Mouse (Mus musculus): ENCODE results near the gene Asb1. TPM values are rescaled to one million over a fixed set of nuclear protein-coding genes. Genes with fewer than 3 reads are reported as not detected.

Gene Asb1
- 5.3 and 5.5 TPM in 2 replicates for polyA plus RNA-seq (2015; fragmentation: Nextera tagmentation; extraction: Ambion mirVana)

DNA sequence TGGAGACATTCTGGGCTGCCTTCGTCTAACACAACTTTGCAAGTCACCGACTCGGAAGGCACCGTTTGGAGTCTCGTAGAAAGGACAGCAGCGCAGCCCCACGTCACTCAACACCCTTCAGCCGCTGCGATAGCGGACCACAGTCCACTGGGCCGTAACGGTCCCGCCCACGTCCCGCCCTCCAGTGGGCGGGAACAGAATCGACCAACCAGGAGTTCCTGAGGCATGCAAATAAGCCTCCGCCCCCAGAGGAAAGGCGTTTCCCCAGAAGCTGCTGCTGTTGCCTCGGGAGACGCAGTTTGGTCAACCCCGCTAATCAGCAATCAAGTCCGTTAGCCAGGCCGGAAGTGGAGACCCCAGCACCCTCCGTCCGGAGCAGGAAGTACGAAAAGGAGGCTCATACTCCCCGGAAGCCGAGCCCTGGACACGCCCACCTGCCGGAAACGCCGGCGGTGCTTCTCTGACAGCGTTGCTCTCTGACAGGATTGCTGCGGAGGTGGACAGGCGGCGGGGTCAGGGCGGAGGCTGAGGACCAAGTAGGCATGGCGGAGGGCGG, at the start of gene Asb1:
Gene Asb1, plus strand, starts transcription at position 274 of the 556 bp plus-strand sequence.
- Histone ChIP-seq H3K27me3 (replicated peaks) (peaks cover 31% of the 10 kb centered on the region), H3K4me1 (peaks cover 26% of the 10 kb centered on the region), H3K4me2 (peak within 1 kb of the TSS; percentile 94), H3K27ac (replicated peaks) (peak within 1 kb of the TSS; percentile 75), H3K9me3 (no peaks in the 10 kb centered on the region), H3K36me3 (peaks cover 14% of the 10 kb centered on the region), H3K4me3 (peak within 1 kb of the TSS; percentile 80), H3K9ac (peak within 1 kb of the TSS; percentile 92)
- under 1% methylated on average over 41 of the region's 41 CpGs for WGBS
- ATAC-seq (ENCODE audit: extremely low read depth, insufficient number of reproducible peaks, low FRiP score, low TSS enrichment): peak; percentile 91

GRCm38 (mm10) chr1:91492740-91493139, 47.6 kb upstream of the Asb1 start:
- Histone ChIP-seq H3K9ac (no peak overlapping the region), H3K27ac (replicated peaks) (no peak overlapping the region), H3K27me3 (replicated peaks) (peaks cover 7% of the 10 kb centered on the region; the same call in 1 of the 2 replicates), H3K4me2 (no peak overlapping the region), H3K9me3 (no peaks in the 10 kb centered on the region), H3K4me3 (no peak overlapping the region), H3K4me1 (peaks cover 19% of the 10 kb centered on the region), H3K36me3 (no peaks in the 10 kb centered on the region)
- ATAC-seq (ENCODE audit: extremely low read depth, insufficient number of reproducible peaks, low FRiP score, low TSS enrichment): no peak
- 60% methylated on average over 2 of the region's 2 CpGs for WGBS

GRCm38 (mm10) chr1:91493938-91494337, 46.4 kb upstream of the Asb1 start:
- H3K4me1 ChIP-seq: peaks cover 19% of the 10 kb centered on the region
- no peaks in the 10 kb centered on the region for H3K9me3 ChIP-seq
- no peaks in the 10 kb centered on the region for H3K36me3 ChIP-seq
- H3K4me2 ChIP-seq: peak overlapping the region; percentile 91
- no peak for ATAC-seq (ENCODE audit: extremely low read depth, insufficient number of reproducible peaks, low FRiP score, low TSS enrichment)
- H3K9ac ChIP-seq: peak overlapping the region; percentile 88
- peak overlapping the region; percentile 78 for H3K4me3 ChIP-seq
- WGBS: 34% methylated on average over 3 of the region's 3 CpGs
- peaks cover 7% of the 10 kb centered on the region; the same call in 1 of the 2 replicates for H3K27me3 ChIP-seq (replicated peaks)
- H3K27ac ChIP-seq (replicated peaks): no peak overlapping the region

DNA sequence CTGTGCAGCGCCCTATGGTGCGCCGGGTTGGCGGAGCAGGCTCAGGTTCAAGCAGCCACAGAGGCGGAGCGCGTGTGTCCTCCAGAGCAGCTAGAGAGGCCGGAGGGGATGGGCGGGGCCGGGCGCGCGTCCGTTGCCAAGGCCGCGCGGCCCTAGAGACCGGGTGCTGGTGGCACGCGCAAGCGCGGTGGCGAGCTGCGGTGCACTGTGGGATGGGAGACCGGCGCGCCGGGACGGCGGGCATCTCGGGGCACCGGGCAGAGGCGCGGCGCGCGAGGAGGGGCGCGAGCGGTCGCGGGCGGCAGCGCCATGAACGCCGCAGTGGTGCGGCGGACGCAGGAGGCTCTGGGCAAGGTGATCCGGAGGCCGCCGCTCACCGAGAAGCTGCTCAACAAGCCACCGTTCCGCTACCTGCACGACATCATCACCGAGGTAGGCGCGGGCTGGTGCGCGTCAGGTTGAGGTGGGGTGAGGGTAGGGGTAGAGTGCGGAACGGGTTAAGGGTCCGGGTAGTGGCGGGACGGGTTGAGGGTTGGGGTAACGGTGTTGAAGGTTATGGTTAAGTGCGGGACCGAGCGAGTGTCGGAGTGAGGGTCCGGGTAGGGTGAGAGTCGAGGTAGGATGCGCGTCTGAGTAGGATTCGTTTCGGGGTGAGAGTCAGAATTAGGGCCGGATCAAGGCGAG, 45.7 kb upstream of the Asb1 start, which contains the start of gene Traf3ip1:
Gene Traf3ip1, plus strand, starts transcription at position 191 of the 684 bp plus-strand sequence.
- peak within 1 kb of the TSS; percentile 88 for H3K9ac ChIP-seq
- no peaks in the 10 kb centered on the region for H3K9me3 ChIP-seq
- H3K4me3 ChIP-seq: peak within 1 kb of the TSS; percentile 78
- H3K4me2 ChIP-seq: peak within 1 kb of the TSS; percentile 91
- peak; percentile 94 for ATAC-seq (ENCODE audit: extremely low read depth, insufficient number of reproducible peaks, low FRiP score, low TSS enrichment)
- H3K4me1 ChIP-seq: peaks cover 19% of the 10 kb centered on the region
- H3K27me3 ChIP-seq (replicated peaks): peaks cover 7% of the 10 kb centered on the region; the same call in 1 of the 2 replicates
- peaks cover 1% of the 10 kb centered on the region; the same call in 1 of the 2 replicates for H3K36me3 ChIP-seq
- no peak within 1 kb of the TSS for H3K27ac ChIP-seq (replicated peaks)
- WGBS: under 1% methylated on average over 71 of the region's 79 CpGs

GRCm38 (mm10) chr1:91495321-91495720, 45.0 kb upstream of the Asb1 start:
- H3K4me1 ChIP-seq: peaks cover 19% of the 10 kb centered on the region
- no peak for ATAC-seq (ENCODE audit: extremely low read depth, insufficient number of reproducible peaks, low FRiP score, low TSS enrichment)

DNA sequence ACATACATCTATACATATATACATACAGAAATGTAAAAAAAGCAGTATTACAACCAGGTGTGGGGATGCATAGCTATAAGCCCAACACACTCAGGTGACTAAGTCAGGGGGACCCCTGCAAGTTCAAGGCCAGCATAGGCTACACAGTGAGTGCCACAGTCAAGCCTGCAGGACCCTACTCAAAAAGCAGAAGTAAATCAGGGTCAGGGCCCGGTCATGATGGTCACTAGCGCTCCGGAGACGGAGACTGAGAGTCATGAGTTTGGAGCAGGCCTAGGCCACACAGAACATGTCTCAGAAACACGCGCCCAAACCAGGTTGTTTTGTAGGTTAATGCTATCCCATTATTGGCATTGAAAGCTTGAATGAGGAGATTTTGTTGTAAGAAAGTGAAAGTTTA, 41.8 kb upstream of the Asb1 start:
- no peak overlapping the region for H3K4me3 ChIP-seq
- WGBS: 92% methylated on average over 6 of the region's 6 CpGs
- no peaks in the 10 kb centered on the region for H3K27me3 ChIP-seq (replicated peaks)
- H3K36me3 ChIP-seq: peaks cover 36% of the 10 kb centered on the region
- no peak overlapping the region for H3K4me2 ChIP-seq
- H3K9me3 ChIP-seq: no peaks in the 10 kb centered on the region
- peaks cover 19% of the 10 kb centered on the region for H3K4me1 ChIP-seq
- no peak overlapping the region for H3K27ac ChIP-seq (replicated peaks)
- no peak overlapping the region for H3K9ac ChIP-seq
- no peak for ATAC-seq (ENCODE audit: extremely low read depth, insufficient number of reproducible peaks, low FRiP score, low TSS enrichment)

More at GRCm38 (mm10) chr1:91495321-91495720, 45.0 kb upstream of the Asb1 start:
- peak overlapping the region; percentile 88 for H3K9ac ChIP-seq
- peaks cover 7% of the 10 kb centered on the region; the same call in 1 of the 2 replicates for H3K27me3 ChIP-seq (replicated peaks)
- WGBS: 34% methylated on average over 5 of the region's 5 CpGs
- no peak overlapping the region for H3K27ac ChIP-seq (replicated peaks)
- peak overlapping the region; percentile 91 for H3K4me2 ChIP-seq
- H3K9me3 ChIP-seq: no peaks in the 10 kb centered on the region
- peak overlapping the region; percentile 78 for H3K4me3 ChIP-seq
- H3K36me3 ChIP-seq: peaks cover 9% of the 10 kb centered on the region; the same call in 1 of the 2 replicates

- H3K9me3 ChIP-seq: no peaks in the 10 kb centered on the region
- peaks cover 75% of the 10 kb centered on the region for H3K36me3 ChIP-seq
- 0 out of 2 replicates have a peak, but pooled peaks cover 7% of the 10 kb centered on the region for H3K4me1 ChIP-seq
- H3K4me2 ChIP-seq: no peak overlapping the region
- no peaks in the 10 kb centered on the region for H3K27me3 ChIP-seq (replicated peaks)
- no peak overlapping the region for H3K4me3 ChIP-seq
- no peak for ATAC-seq (ENCODE audit: extremely low read depth, insufficient number of reproducible peaks, low FRiP score, low TSS enrichment)
- H3K27ac ChIP-seq (replicated peaks): no peak overlapping the region
- WGBS: 54% methylated on average over 3 of the region's 3 CpGs
- 0 out of 2 replicates have a peak overlapping the region, but pooled peaks have one; percentile 21 for H3K9ac ChIP-seq
Observed at GRCm38 (mm10) chr1:91504615-91505014, 35.7 kb upstream of the Asb1 start.

GRCm38 (mm10) chr1:91514916-91515315, 25.4 kb upstream of the Asb1 start:
- Histone ChIP-seq H3K4me2 (no peak overlapping the region), H3K36me3 (peaks cover 33% of the 10 kb centered on the region), H3K27me3 (replicated peaks) (no peaks in the 10 kb centered on the region), H3K4me1 (no peaks in the 10 kb centered on the region), H3K9me3 (no peaks in the 10 kb centered on the region), H3K4me3 (no peak overlapping the region), H3K27ac (replicated peaks) (no peak overlapping the region), H3K9ac (no peak overlapping the region)
- no peak for ATAC-seq (ENCODE audit: extremely low read depth, insufficient number of reproducible peaks, low FRiP score, low TSS enrichment)
- 75% methylated on average over 11 of the region's 11 CpGs for WGBS

DNA sequence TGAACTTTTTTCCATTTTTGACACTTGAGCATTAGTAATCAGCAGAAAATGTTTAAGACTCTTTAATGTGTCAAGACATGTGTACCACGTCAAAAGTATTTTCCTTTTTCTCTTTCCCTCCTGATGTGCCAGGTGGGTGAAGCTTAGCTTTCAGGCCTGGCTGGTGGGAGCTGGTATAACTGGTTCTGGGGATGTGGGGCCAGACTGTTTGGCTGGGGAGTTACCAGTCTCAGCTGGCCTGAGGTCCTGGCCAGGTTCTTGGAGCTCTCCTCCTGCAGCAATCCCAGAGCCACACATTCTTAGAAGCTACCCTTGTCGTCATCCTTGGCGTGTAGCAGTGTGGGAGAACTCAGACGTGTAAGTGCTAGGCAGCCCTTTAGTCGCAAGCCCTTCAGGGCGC, 24.7 kb upstream of the Asb1 start:
- WGBS: 79% methylated on average over 6 of the region's 6 CpGs

DNA sequence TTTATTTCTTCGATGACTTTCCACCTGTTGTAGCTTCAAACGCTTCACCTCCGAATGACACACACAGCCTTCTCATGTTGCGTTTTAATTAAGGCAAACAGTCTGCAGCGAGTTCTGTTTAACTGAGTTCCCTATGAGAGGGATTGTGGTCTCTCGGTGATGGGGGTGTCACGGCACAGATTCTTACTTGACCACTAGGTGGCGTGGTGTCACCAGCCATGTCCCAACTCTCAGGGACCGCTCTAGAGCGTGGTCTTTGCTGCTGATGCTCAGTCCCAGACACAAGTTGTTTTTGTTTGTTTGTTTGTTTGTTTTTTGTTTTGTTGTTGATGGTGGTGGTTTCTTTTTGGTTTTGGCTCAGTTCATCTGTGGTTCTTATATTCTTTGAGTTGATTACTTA, 16.6 kb upstream of the Asb1 start:
- peaks cover 77% of the 10 kb centered on the region for H3K36me3 ChIP-seq
- H3K9ac ChIP-seq: no peak overlapping the region
- H3K27me3 ChIP-seq (replicated peaks): no peaks in the 10 kb centered on the region
- no peak for ATAC-seq (ENCODE audit: extremely low read depth, insufficient number of reproducible peaks, low FRiP score, low TSS enrichment)
- WGBS: 16% methylated on average over 10 of the region's 10 CpGs
- H3K4me1 ChIP-seq: no peaks in the 10 kb centered on the region
- no peak overlapping the region for H3K27ac ChIP-seq (replicated peaks)
- H3K4me2 ChIP-seq: no peak overlapping the region
- no peaks in the 10 kb centered on the region for H3K9me3 ChIP-seq
- H3K4me3 ChIP-seq: no peak overlapping the region

More for the DNA sequence above, 24.7 kb upstream of the Asb1 start:
- Histone ChIP-seq H3K9ac (no peak overlapping the region), H3K9me3 (no peaks in the 10 kb centered on the region), H3K4me1 (no peaks in the 10 kb centered on the region), H3K4me3 (no peak overlapping the region), H3K36me3 (peaks cover 36% of the 10 kb centered on the region), H3K4me2 (no peak overlapping the region), H3K27ac (replicated peaks) (no peak overlapping the region), H3K27me3 (replicated peaks) (no peaks in the 10 kb centered on the region)
- ATAC-seq (ENCODE audit: extremely low read depth, insufficient number of reproducible peaks, low FRiP score, low TSS enrichment): no peak

DNA sequence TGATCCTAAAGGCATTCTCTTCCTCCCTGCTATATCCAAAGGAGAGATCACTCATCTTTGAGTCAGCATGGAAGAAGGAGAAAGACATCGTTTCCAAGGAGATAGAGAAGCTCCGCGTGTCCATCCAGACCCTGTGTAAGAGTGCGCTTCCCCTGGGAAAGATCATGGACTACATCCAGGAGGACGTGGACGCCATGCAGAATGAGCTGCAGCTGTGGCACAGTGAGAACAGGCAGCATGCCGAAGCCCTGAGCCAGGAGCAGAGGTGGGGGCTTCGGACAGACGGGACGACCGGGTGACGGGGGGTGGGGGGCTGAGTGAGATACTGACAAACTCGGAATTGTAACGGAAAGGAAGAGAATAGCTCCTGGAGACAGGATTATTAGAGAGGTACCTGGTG, 14.5 kb upstream of the Asb1 start:
- Histone ChIP-seq H3K4me2 (no peak overlapping the region), H3K27ac (replicated peaks) (no peak overlapping the region), H3K4me1 (no peaks in the 10 kb centered on the region), H3K36me3 (peaks cover 62% of the 10 kb centered on the region), H3K4me3 (no peak overlapping the region), H3K9me3 (no peaks in the 10 kb centered on the region), H3K9ac (no peak overlapping the region), H3K27me3 (replicated peaks) (no peaks in the 10 kb centered on the region)
- ATAC-seq (ENCODE audit: extremely low read depth, insufficient number of reproducible peaks, low FRiP score, low TSS enrichment): no peak
- 87% methylated on average over 14 of the region's 14 CpGs for WGBS
